Mouse (Mus musculus) urinary bladder, adult 2 months (tissue): ENCODE measurements around the gene Itm2b. TPM values are rescaled to one million over a fixed set of nuclear protein-coding genes. Genes with fewer than 3 reads are reported as not detected.
A peak's percentile ranks its signal among the peaks of the same experiment; 100 is the strongest.

Experiments used
- DNase-seq: peaks from one replicate; pipeline ENCODE4 v3.0.0; 2022; ENCODE audit warnings: low spot score
- polyA plus RNA-seq: library from polyadenylated mRNA; depleted of rRNA; stranded (reverse); fragments of >200 nt; gene quantifications from 2 replicates; pipeline ENCODE4 v1.2.3, GENCODE M21; 2012; rRNA removed

Itm2b gene
- polyA plus RNA-seq, result 1,620 and 1,700 TPM in 2 replicates

DNA sequence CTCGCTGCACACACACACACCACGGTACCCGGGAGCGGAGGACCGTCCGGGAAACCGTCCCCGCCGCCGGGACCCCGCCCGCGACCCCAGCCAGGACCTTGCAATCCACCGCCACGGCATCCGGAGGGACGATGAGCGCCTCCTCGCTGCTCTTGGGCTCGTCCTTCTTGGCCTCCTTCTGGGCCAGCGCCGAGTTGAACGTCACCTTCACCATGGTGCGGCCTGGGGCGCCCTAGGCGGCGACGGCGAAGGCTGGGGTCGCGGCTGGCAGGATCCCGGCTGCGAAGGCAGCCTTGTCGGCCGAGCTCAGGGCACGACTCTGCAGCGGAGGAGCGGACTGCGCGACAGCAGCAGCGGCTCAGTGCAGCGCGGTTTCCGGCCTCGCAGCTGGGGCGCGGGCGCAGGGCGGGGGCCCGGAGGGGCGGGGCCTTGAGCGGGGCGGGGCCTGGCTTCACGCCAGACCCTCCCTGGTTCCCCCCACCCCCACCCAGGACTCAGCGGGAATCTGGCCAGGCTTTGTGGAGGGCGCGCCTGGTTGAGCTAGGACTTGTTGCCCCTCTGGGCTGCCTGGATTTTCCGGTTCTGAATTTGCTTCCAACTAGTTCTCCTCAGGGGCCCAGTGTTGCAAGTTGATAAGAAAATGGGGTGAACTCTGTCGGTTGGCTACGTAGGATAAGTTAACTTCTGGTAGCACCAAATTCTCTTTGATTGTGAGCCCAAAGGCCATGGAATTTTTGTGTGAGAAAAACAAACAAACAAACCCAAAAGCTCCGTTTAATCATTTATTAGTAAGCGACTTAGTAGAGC, at the start of gene Itm2b:
TSS of gene Itm2b (minus strand) at position 377 of the 807 bp plus-strand sequence.
- peak; percentile 94 for DNase-seq

DNA sequence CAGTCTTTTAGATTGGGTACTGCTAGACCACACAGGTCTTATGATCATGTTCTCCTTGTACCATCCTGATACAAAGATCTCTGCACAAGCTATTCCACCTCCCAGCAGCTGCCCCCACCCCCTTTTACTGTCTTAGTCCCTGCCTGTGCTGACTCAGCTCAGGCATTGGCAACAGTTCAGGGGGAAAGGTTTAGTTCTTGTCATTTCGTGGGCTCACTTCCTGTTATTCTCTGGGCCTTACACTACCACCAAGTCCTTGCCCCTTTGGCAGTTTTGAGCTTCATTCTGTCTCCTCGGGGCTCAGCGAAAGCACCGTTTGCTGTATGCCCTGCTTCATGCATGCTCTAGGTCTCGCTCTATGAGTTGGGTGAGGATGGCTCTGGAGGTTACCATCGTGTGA, 48.4 kb upstream of the Itm2b start:
- DNase-seq, result no peak

DNA sequence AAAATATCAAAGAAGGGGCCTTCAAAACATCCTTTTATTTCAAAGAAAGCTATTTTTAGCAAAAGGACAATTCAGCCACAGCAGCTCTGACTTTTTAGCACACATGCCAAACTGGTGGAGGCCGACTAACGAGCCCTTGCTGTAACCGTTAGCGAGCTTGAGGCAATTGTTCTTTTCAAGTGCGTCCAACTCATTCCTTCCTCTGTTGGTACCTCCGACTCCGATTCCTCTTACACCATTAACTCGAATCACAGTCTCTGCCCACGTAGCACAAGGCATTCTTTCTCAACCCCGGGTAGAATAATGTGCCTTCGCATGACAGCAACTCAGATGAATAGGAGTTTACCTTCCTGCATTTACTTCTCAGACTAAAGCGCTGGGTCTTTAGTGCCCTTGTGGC, 45.5 kb upstream of the Itm2b start:
- DNase-seq, result no peak

DNA sequence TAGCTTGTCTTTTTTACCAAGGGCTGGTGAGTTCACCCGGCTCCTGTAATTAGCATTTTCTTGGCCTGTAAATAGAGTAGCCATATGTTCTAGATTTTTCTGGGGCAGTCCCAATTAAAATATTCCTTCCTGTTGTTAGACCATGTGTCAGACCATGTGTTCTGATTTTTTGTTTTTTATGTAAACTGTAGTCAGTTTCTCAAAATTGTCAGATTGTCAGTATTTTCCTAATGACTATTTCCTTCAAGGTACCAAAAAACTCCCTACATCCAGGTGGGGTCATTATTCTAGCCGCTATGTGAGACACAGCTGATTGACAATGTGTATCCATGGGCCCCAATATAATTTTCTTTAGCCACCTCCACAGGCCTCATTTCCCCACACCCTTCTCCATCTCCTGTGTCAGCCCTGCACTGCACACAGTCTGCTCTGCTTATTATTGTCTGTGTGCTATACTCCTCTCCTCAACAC, 40.5 kb upstream of the Itm2b start:
- DNase-seq, result no peak

DNA sequence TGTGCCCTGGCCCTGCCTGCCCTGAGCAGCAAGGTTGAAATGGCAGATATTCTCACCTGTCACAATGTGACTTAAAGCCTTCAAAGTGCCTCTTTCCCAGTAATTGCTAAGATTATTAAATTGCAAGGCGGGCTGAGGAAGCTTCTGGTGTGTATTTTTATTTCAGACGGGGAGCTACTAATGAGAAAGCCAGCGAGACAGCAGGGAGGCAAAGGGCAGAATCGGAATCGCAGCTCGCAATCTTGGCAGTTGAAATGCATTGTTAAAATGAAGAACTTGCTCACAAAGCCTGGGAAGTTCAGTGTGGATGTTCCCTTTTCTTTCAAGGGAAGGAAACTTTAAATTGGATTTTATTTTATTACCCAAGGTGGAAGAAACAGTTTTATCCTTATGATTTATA, 39.9 kb upstream of the Itm2b start:
- DNase-seq, result no peak

- no peak for DNase-seq
Measured at GRCm38 (mm10) chr14:73423542-73423941, 38.5 kb upstream of the Itm2b start.

- DNase-seq, result no peak
Measured at GRCm38 (mm10) chr14:73422621-73423020, 37.5 kb upstream of the Itm2b start.

DNA sequence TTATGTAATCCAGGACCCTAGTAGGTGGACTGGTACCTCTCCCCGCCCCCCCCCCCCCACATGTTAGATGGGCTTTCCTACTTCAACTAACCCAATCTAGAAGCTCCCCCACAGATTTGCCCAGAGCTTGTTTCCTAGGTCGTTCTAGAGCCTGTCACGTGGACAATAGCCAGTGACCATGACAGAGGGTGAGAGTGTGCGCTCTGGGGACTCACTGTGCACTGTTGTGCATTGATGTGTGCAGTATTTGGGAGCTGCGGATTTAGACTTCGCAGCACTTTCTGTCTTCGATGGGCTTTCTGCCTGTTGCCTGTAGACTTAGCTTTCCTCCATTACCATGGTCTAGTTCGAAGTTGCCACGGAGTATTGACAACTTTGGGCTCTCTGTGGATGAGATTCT, 36.5 kb upstream of the Itm2b start:
- no peak for DNase-seq

GRCm38 (mm10) chr14:73420138-73420745, 35.2 kb upstream of the Itm2b start:
- no peak for DNase-seq

DNA sequence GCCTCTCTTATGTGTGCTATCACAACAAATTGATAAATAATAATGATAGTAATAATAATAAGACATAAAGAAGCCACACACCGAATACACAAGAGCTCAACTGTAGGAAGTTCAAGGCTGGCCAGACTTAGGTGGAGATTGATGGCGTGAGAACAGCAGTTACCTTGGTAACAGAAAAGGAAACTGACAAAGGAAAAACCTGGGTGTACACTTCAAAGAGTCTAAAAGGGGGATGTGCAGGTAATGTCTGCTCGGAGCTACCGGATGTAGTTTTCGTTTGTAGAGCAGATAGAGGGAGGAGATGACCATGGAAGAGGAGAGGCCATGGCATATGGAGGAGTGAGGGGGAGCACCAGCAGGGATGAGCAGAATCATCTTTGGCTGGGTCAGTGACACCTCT, 31.4 kb upstream of the Itm2b start:
- no peak for DNase-seq

GRCm38 (mm10) chr14:73415376-73416035, 30.4 kb upstream of the Itm2b start:
- no peak for DNase-seq

DNA sequence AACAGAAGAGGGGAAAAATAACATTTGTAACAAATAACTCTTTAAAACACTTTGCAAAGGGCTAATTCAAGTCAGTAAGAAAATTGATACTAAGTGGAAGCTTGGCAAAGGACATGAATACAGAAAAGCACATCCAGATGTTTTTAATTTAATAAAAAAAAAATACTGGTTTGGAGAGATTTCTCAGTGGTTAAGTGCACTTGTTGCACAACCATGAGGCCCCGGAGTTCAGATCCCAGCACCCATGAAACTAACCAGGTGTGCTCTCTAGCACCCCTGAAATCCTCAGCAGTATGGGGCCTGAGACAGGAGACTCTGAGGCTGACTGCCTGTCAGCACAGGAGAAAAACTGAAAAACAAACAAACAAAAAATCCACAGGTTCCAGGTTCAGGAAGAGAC, 26.6 kb upstream of the Itm2b start:
- DNase-seq, result no peak

- DNase-seq, result no peak
Measured at GRCm38 (mm10) chr14:73410083-73410482, 25.0 kb upstream of the Itm2b start.

DNA sequence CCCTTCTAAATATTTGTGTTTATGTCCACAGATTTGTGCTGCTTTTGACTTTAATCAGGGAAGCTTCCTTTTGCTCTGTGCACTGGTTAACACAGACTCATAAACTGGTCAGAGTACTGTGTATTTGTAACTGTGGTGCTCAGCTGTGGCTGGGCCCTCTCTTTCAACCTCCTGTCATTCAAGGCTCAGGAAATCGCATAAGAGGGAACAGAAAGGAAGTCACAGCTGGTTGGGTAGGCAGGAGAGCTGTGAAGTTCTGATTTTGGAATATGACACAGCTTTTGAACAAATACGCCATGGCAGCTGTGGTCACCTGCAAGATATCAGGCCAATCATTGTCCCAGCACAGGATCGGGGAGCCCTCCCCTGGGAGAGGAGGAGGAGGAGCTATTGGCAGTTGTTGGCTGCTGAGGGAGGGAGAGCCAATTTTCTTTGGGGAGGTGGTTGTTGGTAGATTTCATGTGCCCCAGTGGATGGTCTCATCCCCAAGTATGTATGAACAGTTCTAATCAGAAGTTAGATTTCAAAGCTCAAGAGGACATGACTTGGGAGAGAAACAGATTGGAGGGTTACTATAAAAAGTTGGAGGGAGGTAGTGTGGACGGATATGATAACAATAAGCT, 23.2 kb upstream of the Itm2b start:
- no peak for DNase-seq

- no peak for DNase-seq
Measured at GRCm38 (mm10) chr14:73404016-73404415, 18.9 kb upstream of the Itm2b start.

DNA sequence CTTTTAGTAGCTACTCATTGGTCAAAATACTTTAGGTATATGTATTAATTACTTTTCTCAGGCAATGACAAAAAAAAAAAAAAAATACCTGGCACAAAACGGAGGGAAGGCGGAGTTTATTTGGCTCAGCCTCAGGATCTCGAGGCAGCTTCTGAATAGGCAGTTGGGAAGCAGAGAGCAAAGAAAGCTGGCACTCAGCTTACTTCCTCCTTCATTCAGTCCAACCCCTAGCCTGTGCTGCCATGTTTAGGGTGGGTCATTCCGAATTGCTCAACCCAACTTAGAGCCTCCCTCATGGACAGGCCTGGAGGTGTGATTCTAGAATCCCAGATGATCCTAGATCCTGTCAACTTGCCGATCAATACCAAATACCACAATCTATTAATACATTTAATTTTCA, 18.3 kb upstream of the Itm2b start:
- DNase-seq, result no peak

DNA sequence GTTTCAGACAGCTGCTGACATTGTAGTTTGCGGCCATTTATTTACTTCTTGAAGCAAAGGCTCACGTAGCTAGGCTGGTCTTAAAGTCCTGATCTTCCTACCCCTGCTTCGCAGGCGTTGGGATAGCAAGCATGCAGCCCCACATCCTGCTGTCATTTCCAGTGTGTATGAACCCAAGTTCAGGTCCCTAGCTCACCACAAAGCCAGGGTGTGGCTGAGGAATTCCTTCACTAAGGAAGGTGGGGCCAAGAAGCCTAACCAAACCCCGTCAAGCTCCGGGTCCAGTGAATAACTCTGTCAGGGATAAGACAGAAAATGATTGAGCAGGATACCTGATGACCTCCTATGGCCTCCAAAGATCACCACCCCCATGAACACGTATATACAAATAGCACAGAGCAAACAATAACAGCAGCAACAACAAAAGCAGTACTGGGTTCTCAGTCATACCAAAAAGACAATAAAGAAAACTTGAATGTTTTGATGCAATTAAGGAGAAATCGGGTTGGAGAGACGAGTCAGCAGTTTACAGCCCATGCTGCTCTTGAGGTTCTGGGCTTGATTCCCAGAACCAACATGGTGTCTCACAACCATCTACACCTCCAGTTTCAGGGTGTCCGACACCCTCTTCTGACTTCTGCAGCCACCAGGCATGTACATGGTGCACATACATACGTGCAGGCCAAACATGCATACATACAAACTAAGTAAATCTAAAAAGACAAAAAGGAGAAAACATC, 17.4 kb upstream of the Itm2b start:
- no peak for DNase-seq

- no peak for DNase-seq
Measured at GRCm38 (mm10) chr14:73401408-73401807, 16.3 kb upstream of the Itm2b start.

DNA sequence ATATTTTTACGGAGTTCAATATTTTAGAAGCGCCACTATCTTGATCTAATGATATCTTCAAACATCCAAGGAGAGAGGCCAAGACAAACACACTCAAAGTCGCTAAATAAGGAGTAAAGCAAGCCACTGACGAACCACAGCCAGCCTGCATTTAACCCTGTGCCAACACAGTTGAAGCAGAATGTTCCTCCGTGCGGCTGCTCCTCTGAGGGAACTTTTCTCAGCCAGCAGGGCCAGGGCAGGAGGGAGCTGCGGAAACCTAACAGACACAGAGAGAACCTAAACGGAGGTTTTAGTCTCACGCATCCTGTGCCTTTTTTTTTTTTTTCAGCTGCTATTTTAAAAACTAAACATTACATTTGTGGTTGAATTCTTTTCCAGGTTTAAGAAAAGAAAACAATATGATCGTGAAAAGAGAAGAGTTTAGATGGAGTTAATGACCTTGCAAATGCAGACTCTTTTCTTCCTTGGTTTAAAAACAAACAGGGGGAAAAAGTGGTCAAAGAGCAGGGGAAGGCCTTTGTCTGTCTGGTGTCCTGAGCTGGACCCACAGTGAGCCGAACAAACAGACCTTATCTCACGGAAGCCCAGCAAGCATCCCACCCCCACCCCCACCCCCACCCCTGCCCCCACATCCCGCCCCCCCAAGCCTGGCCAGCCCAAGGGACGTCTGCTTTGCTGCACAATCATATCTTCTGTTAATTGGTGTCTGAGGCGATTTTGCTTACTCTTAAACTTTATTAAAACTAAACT, 15.0 kb upstream of the Itm2b start:
- DNase-seq, result no peak

DNA sequence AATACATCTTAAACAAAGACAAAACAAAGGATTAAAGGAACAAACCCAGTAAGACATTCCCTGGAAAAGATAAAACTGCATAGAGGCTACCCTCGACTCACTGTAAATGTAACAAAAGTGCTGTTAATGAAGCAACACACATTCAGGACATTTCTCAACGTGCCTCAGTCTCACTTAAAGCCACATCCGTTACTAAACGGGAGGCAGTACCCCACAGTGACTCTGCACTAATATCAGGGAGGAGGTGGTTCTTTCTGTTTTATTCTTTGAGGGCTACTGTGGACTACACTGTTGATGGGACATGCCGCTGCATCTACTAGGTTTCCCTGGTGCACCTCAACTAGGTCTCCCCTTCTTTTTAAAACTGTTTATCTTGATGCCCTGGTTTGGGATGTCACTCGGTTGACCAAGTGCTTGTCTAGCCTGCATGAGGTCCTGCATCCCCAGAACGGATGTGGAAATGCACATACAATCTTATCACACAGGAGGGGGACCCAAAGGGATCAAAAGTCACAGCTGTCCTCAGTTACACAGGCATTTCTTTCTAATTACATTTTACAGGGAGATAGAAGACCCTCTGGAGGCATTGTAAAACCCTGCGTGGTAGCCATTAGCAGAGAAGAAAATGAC, 13.4 kb upstream of the Itm2b start:
- DNase-seq, result no peak
